Comparison of ENCODE assay signal across 10 mouse cellular contexts in genomic region chr11:44002716-44003522, GRCm38 (mm10).
A peak's percentile ranks its signal among the peaks of the same experiment; 100 is the strongest.
DNase-seq lines count a peak whose midpoint lies in the region; ATAC-seq lines count a peak whose summit lies in the region.
"Had no signal": no experiment of that assay in that cellular context is flagged by ENCODE, and none has a peak within 500 bp of the region (broad histone marks: within the 10 kb centered on the region; RNA-seq: fewer than 3 reads in every experiment).

No protein-coding gene starts in this region.

- 52% methylated on average over 6 of the region's 6 CpGs for WGBS in hindbrain, embryonic 15.5 days
- WGBS in hindbrain, embryonic 12.5 days, result 64% methylated on average over 6 of the region's 6 CpGs

- H3K27me3 ChIP-seq in hindbrain, embryonic 15.5 days, result no peaks in the 10 kb centered on the region
- no peaks in the 10 kb centered on the region for H3K27me3 ChIP-seq in hindbrain, embryonic 12.5 days
- H3K27me3 ChIP-seq: megakaryocyte, embryonic 14.5 days had no signal

- H3K36me3 ChIP-seq in hindbrain, embryonic 15.5 days, result no peaks in the 10 kb centered on the region
- H3K36me3 ChIP-seq in hindbrain, embryonic 12.5 days, result no peaks in the 10 kb centered on the region
- H3K36me3 ChIP-seq: G1E had no signal

- no peak overlapping the region for H3K4me3 ChIP-seq in hindbrain, embryonic 15.5 days
- no peak overlapping the region for H3K4me3 ChIP-seq in hindbrain, embryonic 12.5 days
- H3K4me3 ChIP-seq: megakaryocyte, embryonic 14.5 days had no signal

- DNase-seq in adipocyte (ENCODE audit: low spot score), result peak; percentile 33
- DNase-seq in cerebellum, adult 9-11 months, result peak; percentile 74
- DNase-seq in layer of hippocampus, postnatal 36 days, result peak; percentile 40 to 44
- DNase-seq in c-Kit-positive CD71-positive TER-119-positive erythroid progenitor cells, embryonic 14.5 days (ENCODE audit: low spot score), result no peak

- H3K9me3 ChIP-seq in hindbrain, embryonic 15.5 days, result no peaks in the 10 kb centered on the region
- no peaks in the 10 kb centered on the region for H3K9me3 ChIP-seq in hindbrain, embryonic 12.5 days (replicated peaks)
- H3K9me3 ChIP-seq: G1E had no signal

- no peaks in the 10 kb centered on the region for H3K4me1 ChIP-seq in hindbrain, embryonic 15.5 days (replicated peaks)
- no peaks in the 10 kb centered on the region for H3K4me1 ChIP-seq in hindbrain, embryonic 12.5 days
- H3K4me1 ChIP-seq: megakaryocyte, embryonic 14.5 days had no signal

- no peak overlapping the region for H3K9ac ChIP-seq in hindbrain, embryonic 15.5 days
- no peak overlapping the region for H3K9ac ChIP-seq in hindbrain, embryonic 12.5 days

- ATAC-seq in hindbrain, embryonic 15.5 days (ENCODE audit: low FRiP score, low read depth), result peak; percentile 81
- ATAC-seq in hindbrain, embryonic 12.5 days (ENCODE audit: low FRiP score), result no peak
- ATAC-seq in megakaryocyte progenitor cell, adult 5-6 weeks (replicated peaks; ENCODE audit: poor library complexity), result no peak
- no peak for ATAC-seq in inflammation-experienced regulatory T-cells, adult 6 months

- peak overlapping the region; percentile 14; the same call in 1 of the 2 replicates for H3K27ac ChIP-seq in hindbrain, embryonic 15.5 days (replicated peaks)
- H3K27ac ChIP-seq in hindbrain, embryonic 12.5 days, result no peak overlapping the region

- no peak overlapping the region for H3K4me2 ChIP-seq in hindbrain, embryonic 15.5 days
- H3K4me2 ChIP-seq in hindbrain, embryonic 12.5 days (replicated peaks), result no peak overlapping the region
